Mouse (Mus musculus) gastrocnemius, postnatal 4 days (tissue): Measurements from ENCODE around the gene Tlr5. TPM values are rescaled to one million over a fixed set of nuclear protein-coding genes. Genes with fewer than 3 reads are reported as not detected.

Source experiments
- DNase-seq, 2 experiments: peaks; one replicate each; pipeline ENCODE4 v3.0.0; 2021 to 2022; ENCODE audit warnings: low spot score in 2 of 2, mixed read lengths in 2 of 2
- total RNA-seq, 2 experiments: library from RNA; stranded (reverse); gene quantifications; 2 replicates each; pipeline ENCODE4 v1.2.3; 2021

Gene Tlr5
- total RNA-seq, 2 experiments from 2014 or later: 2.6 to 3.2 TPM

DNA sequence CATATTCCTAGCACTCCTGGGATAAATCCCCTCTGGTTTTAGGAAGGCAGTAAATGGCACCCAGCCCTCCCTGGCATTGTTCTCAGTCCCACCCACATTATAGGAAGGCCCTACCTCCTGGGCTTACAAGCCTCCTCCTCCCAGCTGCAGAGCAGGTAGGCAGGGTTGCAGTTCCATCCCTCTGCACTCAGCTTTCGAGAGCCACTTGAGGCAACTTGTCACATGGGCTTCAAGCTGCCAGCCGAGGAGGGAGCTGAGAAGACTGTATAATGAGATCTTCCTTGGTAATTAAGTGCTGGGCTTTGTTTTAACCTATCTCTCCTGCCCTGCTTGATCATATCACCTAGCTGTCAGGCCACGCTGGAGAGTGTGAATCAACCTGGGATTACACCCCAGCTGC is 1.4 kb upstream of the Tlr5 start:
- no peak for DNase-seq

- DNase-seq: no peak
These were observed 921 bp upstream of the Tlr5 start for GRCm38 (mm10) chr1:182953667-182954066.

- DNase-seq: no peak
These were observed 546 bp downstream of the Tlr5 start for GRCm38 (mm10) chr1:182955047-182955620.

DNA sequence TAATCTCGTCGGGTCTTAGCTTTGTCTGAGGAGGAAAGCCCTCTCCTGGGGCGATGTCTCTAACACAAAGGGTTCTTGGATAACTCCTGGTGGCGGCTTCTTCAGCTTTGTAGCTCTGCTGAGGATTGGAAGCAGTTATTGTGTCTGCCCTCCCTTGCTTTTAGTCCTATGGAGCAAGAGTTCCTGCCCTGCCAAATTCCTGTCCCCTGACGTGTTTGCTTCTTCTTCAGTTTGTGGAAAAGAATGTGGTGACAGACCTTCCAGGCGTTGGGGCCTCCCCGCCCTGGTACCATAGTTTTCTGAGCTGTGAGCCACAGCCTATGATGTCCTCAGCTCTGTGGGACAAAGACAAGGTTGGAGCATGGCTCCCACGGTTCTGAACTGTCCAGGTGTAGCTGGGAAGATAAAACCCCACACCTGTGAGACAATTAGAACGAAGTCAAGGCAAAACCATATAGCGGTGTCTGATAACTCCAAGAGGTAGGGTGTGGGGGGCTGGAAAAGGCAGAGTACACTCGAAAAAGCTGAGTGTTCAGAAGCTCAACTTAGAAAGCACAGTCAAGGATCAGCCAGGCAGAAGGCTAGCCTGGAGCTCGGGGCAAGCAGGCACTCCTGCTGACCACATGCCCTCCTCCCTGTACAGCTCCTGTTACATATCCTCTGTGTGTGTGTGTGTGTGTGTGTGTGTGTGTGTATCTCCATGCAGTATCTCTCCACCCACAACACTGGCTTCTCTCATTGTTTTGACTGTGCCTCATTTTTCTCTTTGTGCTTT is 1.8 kb downstream of the Tlr5 start:
- no peak for DNase-seq

GRCm38 (mm10) chr1:182957001-182957757 is 2.6 kb downstream of the Tlr5 start:
- DNase-seq: no peak

GRCm38 (mm10) chr1:182957826-182958544 is 3.4 kb downstream of the Tlr5 start:
- no peak for DNase-seq

DNA sequence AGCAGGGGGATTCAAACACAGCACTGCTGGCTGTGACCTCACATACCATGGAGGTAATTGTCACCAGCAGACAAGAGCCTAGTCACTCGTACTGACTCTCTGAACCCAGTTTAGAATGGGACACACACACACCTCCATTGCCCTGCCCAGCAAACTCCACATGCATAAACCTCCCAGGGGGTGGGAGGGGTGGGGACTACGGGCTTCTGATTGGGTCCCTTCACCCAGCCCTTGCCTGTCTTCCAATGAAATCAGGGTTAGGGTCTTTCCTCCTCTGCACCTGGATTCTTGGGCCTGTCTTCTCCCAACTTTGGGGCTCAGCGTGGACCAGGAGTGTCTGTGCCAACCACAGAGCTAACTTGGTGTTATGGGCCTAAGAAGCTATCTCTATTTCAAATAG is 4.2 kb downstream of the Tlr5 start:
- no peak for DNase-seq

DNA sequence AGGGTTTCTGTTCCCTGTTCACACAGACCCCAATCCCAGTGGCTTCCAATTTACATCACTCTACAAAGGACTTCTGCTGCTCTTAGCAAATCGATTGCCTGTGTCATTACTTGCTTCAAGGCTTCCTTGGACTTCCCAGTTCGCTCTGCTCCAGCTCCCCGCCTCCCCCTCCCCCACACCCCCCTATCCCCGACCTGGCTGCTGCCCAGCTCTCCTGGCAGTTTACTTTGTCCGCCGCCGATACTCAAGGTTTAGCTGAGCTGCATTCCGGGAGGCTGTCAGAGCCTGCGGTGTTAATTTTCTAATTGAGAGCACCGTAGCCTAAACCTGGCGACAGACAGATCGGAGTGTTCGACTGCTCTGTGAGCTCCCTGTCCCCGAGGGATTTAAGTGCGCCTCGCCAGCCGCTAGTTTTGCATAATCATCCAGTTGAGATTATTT is 4.7 kb downstream of the Tlr5 start:
- peak in 1 of 2 experiments; percentile 40 for DNase-seq

GRCm38 (mm10) chr1:182959811-182960455 is 5.3 kb downstream of the Tlr5 start:
- DNase-seq: peak; percentile 85 to 87

DNA sequence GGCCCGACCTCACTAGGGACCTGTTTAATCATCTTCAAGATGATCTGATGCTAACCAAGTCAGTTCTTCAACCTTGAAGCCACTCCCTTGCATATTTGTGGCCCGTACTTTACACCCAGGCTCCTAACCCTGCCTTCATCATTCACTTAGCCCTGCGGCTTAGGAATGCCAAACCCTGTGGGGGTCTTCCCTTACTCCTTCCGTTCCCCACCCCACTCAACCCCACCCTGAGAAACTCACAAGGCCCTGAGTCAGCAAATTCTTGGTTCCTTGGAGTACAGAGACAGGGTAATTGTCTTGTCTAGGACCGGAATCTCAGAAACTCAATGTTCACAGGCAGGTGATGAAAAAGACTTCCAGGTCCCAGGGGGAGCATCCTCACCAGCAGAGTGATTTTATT is 6.5 kb downstream of the Tlr5 start:
- DNase-seq: no peak

DNA sequence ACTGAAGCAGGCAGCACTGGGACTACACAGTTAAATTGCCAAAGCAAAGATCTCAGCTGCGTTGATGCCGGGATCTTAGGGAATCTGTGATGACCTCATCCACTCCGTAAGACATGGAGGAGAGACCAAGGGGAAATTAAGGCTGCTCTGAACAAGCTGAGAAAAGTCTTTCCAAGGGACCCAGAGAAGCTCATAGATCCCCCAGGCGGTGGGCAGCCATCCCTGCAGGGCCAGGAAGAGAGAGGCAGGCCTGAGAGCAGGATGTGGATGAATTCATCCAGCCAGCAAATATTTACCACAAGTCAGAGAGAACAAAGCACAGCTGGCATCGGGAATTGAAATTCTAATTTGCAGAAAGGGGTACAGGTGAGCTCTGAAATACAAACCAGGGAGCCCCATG is 8.7 kb downstream of the Tlr5 start:
- no peak for DNase-seq

- no peak for DNase-seq
These were observed 10.4 kb downstream of the Tlr5 start for GRCm38 (mm10) chr1:182964855-182965466.

DNA sequence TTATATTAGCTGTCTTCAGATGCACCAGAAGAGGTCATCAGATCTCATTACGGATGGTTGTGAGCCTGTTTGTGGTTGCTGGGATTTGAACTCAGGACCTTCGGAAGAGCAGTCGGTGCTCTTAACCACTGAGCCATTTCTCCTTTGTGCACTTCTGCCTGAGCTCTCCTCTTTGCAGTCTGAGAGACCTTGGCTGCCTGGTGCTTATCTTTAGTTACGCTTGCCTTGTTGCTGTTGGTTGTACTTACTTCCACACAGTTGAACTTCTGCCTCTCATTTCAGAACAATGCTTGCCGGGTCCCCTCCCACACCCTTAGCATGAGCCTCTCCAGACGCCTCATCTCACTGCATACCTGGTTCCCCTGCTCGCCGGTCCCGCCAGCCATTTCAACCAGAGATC is 14.1 kb downstream of the Tlr5 start:
- DNase-seq: no peak

GRCm38 (mm10) chr1:182972240-182972639 is 17.7 kb downstream of the Tlr5 start:
- DNase-seq: no peak

DNA sequence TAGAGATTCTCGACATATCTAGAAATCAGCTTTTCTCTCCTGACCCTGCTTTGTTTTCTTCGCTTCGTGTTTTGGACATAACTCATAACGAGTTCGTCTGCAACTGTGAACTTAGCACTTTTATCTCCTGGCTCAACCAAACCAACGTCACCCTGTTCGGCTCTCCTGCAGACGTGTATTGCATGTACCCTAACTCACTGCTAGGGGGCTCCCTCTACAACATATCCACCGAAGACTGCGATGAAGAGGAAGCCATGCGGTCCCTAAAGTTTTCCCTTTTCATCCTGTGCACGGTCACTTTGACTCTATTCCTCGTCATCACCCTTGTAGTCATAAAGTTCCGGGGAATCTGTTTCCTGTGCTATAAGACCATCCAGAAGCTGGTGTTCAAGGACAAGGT is 20.2 kb downstream of the Tlr5 start:
- no peak for DNase-seq

GRCm38 (mm10) chr1:182980702-182981101 is 26.1 kb downstream of the Tlr5 start:
- no peak for DNase-seq

- DNase-seq: peak; percentile 82 to 91
These were observed 28.4 kb downstream of the Tlr5 start for GRCm38 (mm10) chr1:182982995-182983394.

DNA sequence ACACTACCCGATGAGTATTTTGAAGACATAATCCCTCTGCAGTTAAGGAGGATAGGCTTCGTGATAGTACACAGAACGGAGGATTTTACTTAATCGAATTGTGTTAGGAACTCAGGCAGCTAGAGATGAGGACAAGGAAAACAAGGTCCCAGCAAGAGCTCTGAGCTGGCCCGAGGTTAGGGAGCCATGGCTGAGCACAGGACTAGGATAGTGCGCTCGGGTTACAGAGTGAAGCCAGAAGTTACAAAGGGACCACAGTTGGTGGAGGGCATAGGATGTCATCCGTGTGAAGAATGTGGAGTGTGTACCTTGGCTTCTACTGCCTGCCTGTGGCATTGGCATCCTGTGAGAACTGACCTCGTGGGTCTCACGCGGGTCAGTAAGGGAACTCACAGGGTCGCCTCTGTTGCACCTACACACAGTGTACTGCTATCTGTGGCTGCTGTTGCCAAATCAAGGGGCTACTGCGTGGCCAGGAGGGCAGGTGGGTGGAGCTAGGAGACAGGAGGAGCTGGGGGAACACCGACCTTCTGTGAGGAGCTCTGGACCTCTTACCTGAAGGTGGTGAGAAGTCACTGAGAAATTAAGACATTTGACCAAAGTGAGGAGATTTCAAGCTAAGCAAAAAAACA is 29.0 kb downstream of the Tlr5 start:
- DNase-seq: no peak

GRCm38 (mm10) chr1:182986243-182986642 is 31.7 kb downstream of the Tlr5 start:
- DNase-seq: no peak

DNA sequence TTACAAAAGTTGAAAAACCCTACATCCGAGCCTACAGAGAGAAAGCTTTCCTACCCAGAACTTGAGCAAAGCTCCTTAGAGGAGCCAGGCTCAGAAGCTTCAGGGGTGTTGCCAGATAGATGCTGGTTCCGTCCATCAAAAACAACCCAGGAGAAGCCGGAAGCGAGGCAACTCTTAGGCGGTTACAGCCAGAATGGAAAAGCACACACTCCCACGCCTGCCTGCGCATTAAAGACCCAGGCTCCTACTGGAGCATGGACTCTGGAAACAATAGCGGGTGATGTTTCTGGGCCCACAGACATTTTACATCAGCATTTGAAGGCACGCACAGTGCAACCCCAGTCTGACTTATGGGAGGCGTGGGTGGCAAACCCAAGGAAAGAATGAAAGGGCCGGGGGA is 32.2 kb downstream of the Tlr5 start:
- DNase-seq: no peak
